Mouse (Mus musculus) left cerebral cortex, postnatal 36 days (tissue): ENCODE data around the gene Stk19. TPM values are rescaled to one million over a fixed set of nuclear protein-coding genes. Genes with fewer than 3 reads are reported as not detected.

Experiments used
- DNase-seq, 2 experiments: peaks; one replicate each; pipeline ENCODE4 v3.0.0; 2021 to 2022; ENCODE audit warnings: low spot score in 2 of 2, mixed read lengths in 1 of 2
- intact Hi-C: fragments of 180-260 bp; cut with DNase I; formaldehyde crosslinking; loops from one replicate; pipeline ENCODE4 v1.15.1; 2025
- total RNA-seq, 2 experiments: library from RNA; stranded (reverse); gene quantifications; 2 replicates each; pipeline ENCODE4 v1.2.3; 2021

Gene Stk19
- total RNA-seq = 10 to 100 TPM; 50.2 to 58.6 TPM

DNA sequence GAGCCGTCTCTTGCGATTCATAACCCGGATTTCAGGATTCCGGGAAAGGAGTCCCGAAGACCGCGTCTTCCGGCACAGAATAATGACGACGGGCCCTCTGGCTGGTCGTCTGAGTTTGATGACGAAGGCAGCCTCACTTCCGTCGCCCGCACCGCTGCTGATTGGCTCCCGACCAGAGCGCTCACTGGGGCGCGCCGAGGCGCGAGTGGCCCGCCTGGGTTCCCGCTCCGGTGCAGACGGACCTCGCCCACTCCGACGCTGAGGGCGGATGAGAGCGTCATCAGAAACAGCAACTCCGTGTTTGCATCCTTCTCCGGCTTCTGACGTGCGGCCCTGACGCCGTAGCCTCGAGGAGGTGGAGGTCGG, at the start of gene Stk19, which contains the start of gene Dxo:
Stk19 (minus strand) TSS at position 90 of the 366 bp plus-strand sequence.
Dxo (plus strand) TSS at position 164 of the 366 bp plus-strand sequence.
- intact Hi-C loops = loop anchor here (1.0 to 5.0 kb wide), 4 partner anchors 13 to 405 kb away; partner anchors contain the start of genes Ddx39b, Nelfe and Skiv2l
- DNase-seq = peak; percentile 98 to 99

DNA sequence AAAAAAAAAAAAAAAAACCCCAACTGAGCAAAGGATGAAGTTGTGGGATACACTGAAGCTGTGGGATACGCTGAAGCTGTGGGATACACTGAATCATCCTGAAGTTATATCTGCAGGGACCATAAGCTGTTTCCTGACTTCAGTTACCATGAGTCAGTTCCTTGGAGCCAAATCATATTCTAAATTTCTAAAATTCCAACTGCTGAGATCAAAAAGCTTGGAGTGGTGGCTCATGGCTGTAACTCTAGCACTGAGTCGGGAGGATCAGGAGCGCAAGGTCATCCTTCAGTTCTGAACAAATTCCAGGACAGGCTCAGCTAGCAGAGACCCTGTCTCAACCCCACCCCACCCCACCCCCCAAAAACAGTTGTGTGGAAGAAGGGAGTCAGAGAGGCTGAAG, 48.9 kb upstream of the Stk19 start:
- DNase-seq = no peak
- intact Hi-C loops = no loop called here

DNA sequence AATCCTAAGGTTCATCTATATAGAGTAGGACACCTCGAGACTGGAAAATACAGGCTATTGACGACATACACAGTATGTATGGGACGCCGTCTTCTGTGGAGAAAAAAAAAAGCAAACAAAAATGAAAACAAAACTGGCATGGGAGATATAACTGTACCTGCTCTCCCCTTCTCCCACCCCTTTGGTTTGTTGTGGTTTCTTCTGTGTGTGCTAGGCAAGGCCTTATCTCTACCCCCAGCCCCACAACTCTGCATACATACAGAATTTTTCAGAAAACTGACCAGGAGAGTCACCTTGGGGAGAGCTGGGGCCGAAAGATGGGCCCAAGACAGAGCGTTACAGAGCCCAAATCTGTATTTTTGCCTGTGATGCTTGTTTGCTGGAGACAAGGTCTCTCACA, 48.0 kb upstream of the Stk19 start:
- intact Hi-C loops = no loop called here
- no peak for DNase-seq

DNA sequence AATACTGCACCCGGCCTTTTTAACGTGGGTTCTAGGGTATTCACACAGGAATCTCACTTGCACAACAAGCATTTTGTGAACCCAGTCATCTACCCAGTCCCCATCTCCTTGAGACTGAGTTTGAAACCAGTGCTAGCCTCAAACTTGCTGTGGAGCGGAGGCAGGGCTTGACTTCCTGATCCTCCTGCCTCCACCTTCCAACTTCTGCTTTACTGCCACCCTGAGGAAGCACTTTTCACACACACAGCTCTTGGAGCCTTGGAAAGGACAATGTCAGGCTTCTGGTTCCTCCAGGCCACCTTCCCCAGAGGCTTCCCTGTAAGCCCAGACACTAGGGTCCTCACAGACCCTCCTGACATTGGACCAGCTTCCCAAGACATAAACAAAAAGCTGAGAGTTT, 46.6 kb upstream of the Stk19 start:
- intact Hi-C loops = no loop called here
- no peak for DNase-seq

DNA sequence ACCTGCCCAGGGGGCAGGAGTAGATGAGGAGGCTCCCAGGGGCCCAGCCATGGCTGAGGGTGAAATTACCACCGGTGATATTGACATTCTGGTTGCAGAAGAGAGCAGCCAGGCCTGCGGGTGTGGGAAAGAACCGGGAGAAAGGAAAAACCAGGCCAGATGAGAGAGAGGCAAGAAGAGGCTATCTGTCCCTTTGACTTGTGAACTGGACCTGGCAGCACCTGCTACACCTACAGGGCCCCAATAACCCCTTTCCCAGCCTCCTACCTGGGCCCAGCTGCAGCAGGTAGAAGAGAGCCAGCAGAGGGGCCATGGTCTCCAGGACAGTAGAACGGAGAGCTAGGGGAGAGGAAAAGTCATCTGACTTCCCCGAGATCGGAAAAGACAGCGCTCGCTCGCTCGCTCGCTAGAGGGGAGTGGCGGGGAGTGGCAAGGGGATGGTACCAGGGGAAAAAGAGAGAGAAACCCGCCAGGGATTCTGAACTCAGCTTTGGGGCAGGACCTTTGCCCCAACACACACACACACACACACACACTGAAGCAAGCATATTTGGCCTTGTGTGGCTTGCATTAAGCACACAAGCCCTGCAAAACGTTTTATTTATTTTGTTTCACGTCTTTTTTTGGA, 45.1 kb upstream of the Stk19 start, which contains the start of gene Gm20547:
Gm20547 (minus strand) TSS at position 360 of the 628 bp plus-strand sequence.
- intact Hi-C loops = no loop called here
- DNase-seq = no peak

DNA sequence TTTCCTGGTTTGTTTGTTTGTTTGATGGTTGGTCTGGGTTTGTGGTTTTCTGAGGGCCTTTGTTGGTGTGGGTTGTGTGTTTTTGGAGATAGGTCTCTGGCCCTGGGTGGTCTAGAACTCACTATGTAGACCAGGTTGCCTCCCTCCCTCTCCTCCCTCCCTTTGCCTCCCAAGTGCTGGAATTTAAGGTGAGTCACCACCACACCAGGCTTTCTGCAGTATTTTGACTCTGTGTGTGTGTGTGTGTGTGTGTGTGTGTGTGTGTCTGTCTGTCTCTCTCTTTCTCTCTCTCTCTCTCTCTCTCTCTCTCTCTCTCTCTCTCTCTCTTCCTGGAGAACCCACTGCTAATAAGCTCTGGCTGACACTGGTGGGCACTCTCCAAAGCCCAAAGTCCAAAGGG, 44.4 kb upstream of the Stk19 start:
- intact Hi-C loops = no loop called here
- DNase-seq = no peak

DNA sequence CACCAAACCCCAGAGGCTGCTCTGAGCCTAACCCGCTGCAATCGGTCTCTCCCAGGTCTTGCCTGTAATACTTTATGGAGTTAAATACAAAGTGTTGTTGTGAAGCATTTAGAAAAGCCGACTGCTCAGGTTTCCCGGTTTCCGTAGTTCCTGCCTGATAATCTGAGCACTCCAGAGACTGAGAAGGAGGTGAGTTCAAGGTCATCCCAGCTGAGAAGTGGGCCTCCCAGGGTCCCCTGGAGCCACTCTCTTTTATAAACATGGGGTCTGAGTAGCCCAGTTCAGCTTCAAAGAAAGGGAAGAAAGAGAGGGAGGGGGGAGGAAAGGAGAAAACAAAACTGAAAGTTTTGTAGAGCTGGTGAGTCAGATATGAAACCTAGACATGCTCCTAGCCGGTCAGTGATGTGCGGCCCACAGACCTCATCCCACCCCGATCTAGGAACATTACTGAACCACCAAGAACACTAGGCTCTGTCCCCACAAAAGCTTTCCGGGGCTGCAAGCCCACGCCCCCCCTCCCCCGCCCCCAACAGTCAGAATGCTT, 42.7 kb upstream of the Stk19 start, which contains the start of gene Zbtb12:
Zbtb12 (plus strand) TSS at position 148 of the 544 bp plus-strand sequence.
- no peak for DNase-seq
- intact Hi-C loops = no loop called here

DNA sequence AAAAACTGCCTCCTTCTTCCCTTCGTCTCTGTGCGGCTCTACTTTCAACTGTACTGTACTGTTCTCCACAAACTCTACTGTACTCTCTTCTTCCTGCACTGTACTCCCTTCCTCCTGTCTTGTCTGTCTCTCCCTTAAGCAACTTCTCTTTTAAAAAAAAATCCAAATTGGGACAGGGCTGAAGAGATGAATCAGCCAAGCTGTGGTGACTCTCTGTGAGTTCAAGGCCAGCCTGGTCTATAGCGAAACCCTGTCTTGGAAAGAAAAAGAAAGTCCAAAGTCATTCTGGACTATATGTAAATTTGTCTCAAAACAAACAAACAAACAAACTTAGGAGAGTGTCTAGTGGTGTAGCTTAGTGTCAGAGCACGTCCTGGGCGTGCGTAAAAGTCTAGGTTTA, 37.6 kb upstream of the Stk19 start:
- DNase-seq = no peak
- intact Hi-C loops = no loop called here

DNA sequence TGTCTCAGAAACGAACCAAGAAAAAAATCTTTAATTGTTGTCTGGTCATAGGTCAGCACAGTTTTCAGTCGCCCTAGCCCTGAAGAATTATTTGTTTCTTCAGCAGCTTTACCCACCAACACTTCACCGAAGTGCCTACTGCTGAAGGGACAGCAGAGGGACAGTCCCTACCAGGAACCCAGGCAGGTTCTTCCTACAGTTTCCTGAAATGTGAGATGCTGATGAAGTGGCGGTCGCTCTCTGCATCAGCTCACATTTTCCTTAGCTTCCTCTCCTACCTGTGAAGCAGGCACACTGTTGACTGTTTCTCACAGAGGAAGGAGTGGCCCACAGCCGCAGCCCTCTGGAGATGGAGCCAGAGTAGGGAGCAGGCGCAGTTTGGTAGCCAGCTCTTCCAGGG, 29.2 kb upstream of the Stk19 start:
- intact Hi-C loops = no loop called here
- no peak for DNase-seq

DNA sequence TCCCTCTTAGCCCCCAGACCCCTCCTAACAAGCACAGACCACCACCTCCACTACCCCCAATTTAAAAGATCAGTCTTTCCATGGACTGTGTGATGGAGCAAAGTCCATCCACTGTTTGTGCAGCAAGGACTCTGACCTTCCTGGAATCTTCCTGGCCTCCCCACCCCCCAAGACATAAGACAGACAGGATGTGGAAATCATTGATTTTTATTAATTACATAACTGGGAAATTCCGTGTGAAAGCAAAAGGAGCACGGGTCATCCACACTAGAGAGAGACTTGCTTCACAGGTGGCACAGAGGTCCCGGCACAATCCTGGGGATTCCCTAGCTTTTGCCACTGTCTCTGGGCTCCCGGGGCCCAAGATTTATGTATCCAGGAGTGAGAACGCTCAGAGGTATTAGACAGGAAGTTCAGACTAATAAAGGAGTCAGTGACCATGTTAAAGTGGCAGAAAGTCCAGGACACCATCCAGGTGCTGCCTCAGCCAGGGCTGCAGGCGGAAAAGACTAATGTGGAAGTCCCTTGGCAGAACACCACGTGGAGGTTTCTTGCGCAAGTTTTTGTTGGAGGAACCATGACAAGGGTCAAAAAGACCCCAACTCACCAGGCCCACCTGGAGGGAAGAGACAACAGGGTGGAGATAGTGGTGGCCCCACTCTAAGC, 25.8 kb upstream of the Stk19 start, which contains the start of gene Cfb:
Cfb (minus strand) TSS at position 103 of the 666 bp plus-strand sequence.
- intact Hi-C loops = no loop called here
- DNase-seq = no peak

DNA sequence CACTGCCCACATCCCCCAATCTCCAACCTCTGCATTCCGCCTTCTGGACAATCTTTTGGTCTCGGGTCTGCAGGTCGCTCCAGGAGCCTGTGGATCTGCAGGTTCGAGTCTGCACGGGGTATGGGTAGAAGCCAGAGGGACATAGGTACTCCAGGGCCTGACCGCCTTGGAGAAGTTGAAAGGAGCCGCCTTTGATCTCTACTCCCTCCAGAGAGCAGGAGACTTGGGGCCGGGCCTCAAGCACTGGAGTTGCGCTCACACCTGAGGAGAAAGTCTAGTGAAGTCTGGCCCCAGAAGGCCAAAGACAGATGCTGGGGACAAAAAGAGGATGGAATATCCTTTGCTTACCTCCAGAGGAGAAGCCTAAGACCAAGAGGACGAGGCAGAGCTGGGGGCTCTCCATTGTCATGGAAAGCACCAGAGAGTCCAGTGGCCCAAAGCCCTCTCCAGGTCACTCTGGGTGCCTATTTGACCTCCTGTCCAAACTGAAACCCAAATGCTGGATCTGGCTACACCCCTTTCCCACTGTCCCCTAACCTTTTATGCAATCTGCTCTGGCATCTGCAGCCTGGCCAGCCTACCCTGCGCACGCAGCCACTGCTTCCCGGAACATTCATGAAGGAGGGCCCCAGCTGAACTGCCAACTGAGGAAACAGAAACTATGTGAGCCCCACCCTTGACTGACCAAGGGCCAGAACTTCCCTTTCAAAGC, 25.1 kb upstream of the Stk19 start:
- DNase-seq = no peak
- intact Hi-C loops = no loop called here

DNA sequence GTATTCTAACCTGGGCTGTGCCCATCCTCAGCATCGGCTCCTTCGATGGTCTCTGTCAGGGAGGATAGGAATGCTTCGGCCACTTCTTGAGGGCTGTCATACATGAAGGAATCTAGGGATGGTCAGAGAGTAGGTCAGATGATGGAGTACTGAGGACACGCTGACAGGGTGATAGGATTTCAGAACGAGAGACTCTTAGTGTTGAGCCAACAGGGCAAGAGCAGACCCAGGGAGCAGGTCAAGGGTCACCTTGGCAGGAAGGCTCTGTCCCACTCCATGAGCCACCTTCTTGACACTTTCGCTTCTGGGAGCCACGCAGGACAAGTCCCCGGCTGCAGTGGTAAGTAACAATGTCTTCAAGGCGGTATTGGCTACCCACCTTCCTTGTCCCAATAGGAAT, 23.8 kb upstream of the Stk19 start:
- intact Hi-C loops = no loop called here
- no peak for DNase-seq

DNA sequence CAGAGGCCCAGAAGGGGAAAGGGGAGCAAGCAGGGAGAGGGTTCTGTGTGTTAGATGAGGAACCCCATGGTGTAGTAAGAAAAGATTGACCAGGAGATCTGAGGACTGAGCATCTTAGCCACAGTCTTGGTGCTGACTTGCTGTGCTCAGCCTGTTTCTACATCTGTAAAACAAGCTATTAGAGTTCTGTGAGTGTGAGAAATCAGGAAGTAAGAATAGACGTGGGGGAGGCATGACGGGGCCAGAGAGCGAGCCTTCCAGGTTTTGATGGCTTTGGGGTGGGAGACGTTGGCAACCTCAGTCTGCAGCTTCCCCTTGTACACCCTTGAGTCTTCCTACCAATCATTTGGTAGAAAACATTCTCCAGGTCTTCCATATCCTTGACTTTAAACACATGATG, 21.9 kb upstream of the Stk19 start:
- intact Hi-C loops = loop anchor here (5.0 kb wide), 1 partner anchor 54 kb away; the partner anchor contains the start of gene Slc44a4
- DNase-seq = no peak

DNA sequence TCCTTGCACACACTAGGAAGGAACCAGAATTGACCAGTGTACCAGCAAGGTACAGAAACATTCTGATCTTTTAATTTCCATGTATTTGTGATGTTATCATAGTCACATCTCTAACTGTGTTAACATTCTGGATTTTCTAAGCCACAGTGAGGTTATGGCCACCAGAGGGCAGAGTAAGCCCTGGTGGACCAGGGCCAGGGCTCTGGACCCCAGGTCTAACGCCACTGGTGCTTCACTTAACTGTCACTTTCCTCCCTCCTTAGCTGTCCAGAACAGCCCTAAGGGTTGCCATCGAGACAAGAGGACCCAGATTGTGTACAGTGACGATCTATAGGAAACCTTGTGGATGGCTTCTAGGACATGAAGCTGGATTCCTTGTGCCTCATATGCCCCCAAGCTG, 19.1 kb upstream of the Stk19 start:
- intact Hi-C loops = loop anchor here (5.0 kb wide), 1 partner anchor 56 kb away; the partner anchor contains the start of gene Slc44a4
- no peak for DNase-seq

DNA sequence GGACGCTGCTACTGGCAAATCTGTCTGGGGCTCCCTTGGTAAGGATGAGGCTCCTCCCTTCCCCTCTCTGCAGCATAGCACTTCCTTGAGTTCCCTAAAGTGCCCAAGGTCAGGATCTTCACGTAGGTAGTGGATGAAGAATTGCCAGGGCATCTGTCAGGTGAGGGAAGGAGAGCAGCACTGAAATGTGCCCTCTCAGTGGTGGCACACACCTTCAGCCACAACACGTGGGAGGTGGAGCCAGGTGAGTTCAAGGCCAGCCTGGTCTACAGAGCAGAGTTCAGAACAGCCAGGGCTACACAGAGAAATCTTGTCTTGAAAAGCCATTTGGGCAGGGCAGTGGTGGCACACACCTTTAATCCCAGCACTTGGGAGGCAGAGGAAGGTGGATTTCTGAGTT, 18.0 kb upstream of the Stk19 start:
- intact Hi-C loops = loop anchor here (5.0 kb wide), 3 partner anchors 38 to 128 kb away; partner anchors contain the start of genes Lsm2 and Slc44a4
- DNase-seq = no peak

DNA sequence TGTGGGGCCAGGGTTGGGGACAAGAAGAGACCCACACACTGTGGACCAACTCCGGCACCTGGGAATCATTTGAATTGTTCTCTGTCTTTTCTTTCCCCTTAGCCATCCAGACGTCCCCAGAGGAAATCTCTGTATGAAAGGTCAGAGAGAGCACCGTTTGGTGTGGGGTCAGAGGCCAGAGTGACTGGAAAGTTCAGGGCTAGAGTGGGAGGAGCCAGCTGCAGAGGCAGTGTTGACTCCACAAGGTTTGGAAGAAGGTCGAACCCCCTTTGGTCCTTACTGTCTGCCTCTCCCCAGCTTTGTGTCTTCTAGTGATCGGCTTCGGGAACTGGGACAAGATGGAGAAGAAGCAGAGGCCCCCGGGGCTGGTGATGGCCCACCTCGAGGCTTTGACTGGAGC, 16.8 kb upstream of the Stk19 start:
- intact Hi-C loops = loop anchor here (5.0 kb wide), 2 partner anchors 39 to 129 kb away; partner anchors contain the start of gene Lsm2
- DNase-seq = no peak

DNA sequence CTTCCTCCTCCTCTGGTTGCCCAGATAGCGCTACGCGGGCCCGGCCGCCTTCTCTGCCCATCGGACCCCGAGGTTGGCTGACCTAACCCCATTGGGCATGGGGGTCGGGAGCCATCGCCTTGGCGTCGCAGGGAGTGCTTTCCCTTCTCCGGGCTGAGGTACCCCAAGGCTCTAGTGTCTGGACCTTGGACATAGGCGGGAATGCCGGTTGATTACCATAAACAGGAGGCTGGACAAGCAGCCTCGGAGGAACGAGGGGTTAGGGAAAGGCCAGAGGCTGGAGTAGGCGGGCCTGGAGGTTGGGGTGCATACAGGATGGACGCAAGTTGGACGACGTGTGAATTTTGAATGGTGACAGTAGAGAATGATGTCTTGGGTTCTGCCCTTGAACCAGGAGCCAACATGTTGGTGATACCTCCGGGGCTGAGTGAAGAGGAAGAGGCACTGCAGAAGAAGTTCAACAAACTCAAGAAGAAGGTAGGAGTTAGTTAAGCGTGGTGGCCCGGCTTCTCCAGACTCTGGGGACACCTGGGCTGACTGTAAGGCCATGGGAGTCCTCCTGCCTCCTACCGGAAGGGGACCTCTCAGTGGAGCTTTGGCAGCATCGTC, 13.9 kb upstream of the Stk19 start:
- intact Hi-C loops = loop anchor here (1.0 to 5.0 kb wide), 3 partner anchors 13 to 132 kb away; partner anchors contain the start of genes Dxo and Lsm2
- DNase-seq = no peak

DNA sequence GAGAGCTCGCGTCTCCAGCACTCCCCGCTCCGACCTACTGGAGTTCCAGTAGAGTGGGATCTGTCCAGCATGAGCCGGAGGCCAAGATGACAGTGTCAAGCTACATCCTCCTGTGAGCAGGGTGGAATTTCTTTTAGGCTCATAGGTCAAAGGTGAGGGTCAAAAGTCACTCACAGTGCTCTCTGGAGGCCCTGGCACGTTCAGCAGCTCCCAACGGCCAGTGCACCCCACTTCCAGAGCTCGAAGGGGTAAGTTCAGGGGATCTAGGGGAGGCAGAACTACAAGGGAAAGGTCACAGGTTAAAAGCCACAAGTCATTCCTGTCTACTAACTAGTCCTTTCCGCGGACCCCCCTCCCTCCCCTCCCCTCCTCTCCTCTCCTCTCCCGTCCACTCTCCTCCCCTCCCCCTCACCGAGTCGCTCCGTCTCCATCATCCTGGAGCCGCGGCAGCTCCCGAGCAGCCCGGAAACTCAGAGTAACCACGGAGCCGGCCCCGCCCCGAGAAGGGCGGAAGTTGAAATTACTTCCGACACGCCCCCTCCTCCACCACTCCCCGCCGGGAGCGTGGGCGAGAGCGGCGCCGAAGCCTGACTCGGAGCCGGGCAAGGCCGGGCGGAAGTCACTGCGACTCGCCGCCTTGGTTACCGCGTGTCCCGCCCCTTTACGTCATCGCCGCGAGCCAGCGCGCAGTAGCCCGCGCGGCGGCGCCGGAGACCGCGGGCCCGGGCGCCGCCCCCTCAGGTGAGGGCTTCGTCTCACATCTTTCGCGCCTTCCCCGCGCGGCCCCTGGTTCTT, 13.2 kb upstream of the Stk19 start, which contains the start of the genes Skiv2l and Nelfe:
Skiv2l (minus strand) TSS at position 489 of the 795 bp plus-strand sequence.
Nelfe (plus strand) TSS at position 670 of the 795 bp plus-strand sequence.
- intact Hi-C loops = loop anchor here (1.0 to 10.0 kb wide), 4 partner anchors 13 to 915 kb away; partner anchors contain the start of genes Dxo and Lsm2
- peak; percentile 98 for DNase-seq
